Mouse (Mus musculus) G1E (cell line): ENCODE data around the gene Stt3a. TPM values are rescaled to one million over a fixed set of nuclear protein-coding genes. Genes with fewer than 3 reads are reported as not detected.

Source experiments
- ATAC-seq: 2 replicates; pipeline ENCODE4 v1.8.0; 2016; ENCODE audit warnings: mild to moderate bottlenecking; ENCODE audit not compliant: insufficient number of reproducible peaks, poor library complexity, low FRiP score, severe bottlenecking; ENCODE audit errors: extremely low read depth
- DNase-seq: peaks from one replicate; pipeline ENCODE4 v3.0.0; 2012; ENCODE audit warnings: low spot score
- H3K27me3 ChIP-seq: 2 replicates; pipeline ENCODE4 v1.6.1; 2012; ENCODE audit warnings: mild to moderate bottlenecking, low read length, inconsistent platforms; ENCODE audit not compliant: insufficient read depth
- H3K36me3 ChIP-seq: replicated peaks from 2 replicates; pipeline ENCODE3; 2012; ENCODE audit warnings: mild to moderate bottlenecking, inconsistent platforms
- H3K4me1 ChIP-seq: 2 replicates; pipeline ENCODE4 v1.6.1; 2012; ENCODE audit warnings: low read depth, low read length, inconsistent platforms, mixed read lengths; ENCODE audit not compliant: insufficient read depth
- H3K4me3 ChIP-seq: 2 replicates; pipeline ENCODE4 v1.5.1; 2012; ENCODE audit warnings: low read depth, mild to moderate bottlenecking, inconsistent platforms, low read length, moderate library complexity, mixed read lengths
- H3K9me3 ChIP-seq: replicated peaks from 2 replicates; pipeline ENCODE4 v1.6.1; 2012; ENCODE audit warnings: inconsistent platforms
- CTCF ChIP-seq: IDR thresholded peaks from 2 replicates; pipeline ENCODE4 v1.5.1; 2012; ENCODE audit warnings: low read depth, low read length, inconsistent platforms, mixed read lengths
- GATA1 ChIP-seq: IDR thresholded peaks from 2 replicates; pipeline ENCODE4 v1.6.1; 2012; ENCODE audit warnings: borderline replicate concordance, low read length, inconsistent platforms, mixed read lengths
- GATA2 ChIP-seq: IDR thresholded peaks from 2 replicates; pipeline ENCODE4 v1.6.1; 2012; ENCODE audit warnings: low read depth, low read length, inconsistent platforms, borderline replicate concordance
- POLR2AphosphoS5 ChIP-seq: IDR thresholded peaks from 2 replicates; pipeline ENCODE4 v1.6.1; 2012; ENCODE audit warnings: low read depth, low read length, inconsistent platforms; ENCODE audit not compliant: insufficient replicate concordance
- TAL1 ChIP-seq: conservative IDR thresholded peaks from 2 replicates; pipeline ENCODE4 v1.6.1; 2012; ENCODE audit warnings: low read depth, low read length, inconsistent platforms, mixed read lengths
- polyA plus RNA-seq: library from polyadenylated mRNA; stranded (reverse); fragments of >175 nt; gene quantifications from 2 replicates; pipeline ENCODE4 v1.2.3, GENCODE M21; 2012
- total RNA-seq, 2 experiments: library from RNA; stranded (forward) in 1 of 2; stranded (reverse) in 1 of 2; fragments of 200-1000 nt in 1 of 2; fragments of >200 nt in 1 of 2; fragmentation: Nextera tagmentation in 1 of 2; gene quantifications; 2 replicates each; pipeline ENCODE4 v1.2.3; 2014 to 2017

Gene Stt3a
- total RNA-seq (2014; fragmentation: Nextera tagmentation) (463 and 533 TPM in 2 replicates), total RNA-seq (2017) (565 and 862 TPM in 2 replicates), polyA plus RNA-seq (2.2 and 7.1 TPM in 2 replicates)

GRCm38 (mm10) chr9:36767203-36768143, at the start of gene Stt3a:
TSS of gene Stt3a (minus strand) at chr9:36767679.
- H3K4me3 ChIP-seq: peak within 1 kb of the TSS; percentile 100
- H3K4me1 ChIP-seq: peaks cover 13% of the 10 kb centered on the region
- ATAC-seq (peak; percentile 96), DNase-seq (peak; percentile 80)
- TF ChIP-seq CTCF (no peak), POLR2AphosphoS5 (no peak), GATA2 (no peak), GATA1 (no peak), TAL1 (no peak)
- H3K9me3 ChIP-seq: no peaks in the 10 kb centered on the region
- H3K36me3 ChIP-seq: peaks cover 23% of the 10 kb centered on the region
- no peaks in the 10 kb centered on the region for H3K27me3 ChIP-seq

GRCm38 (mm10) chr9:36814486-36814885, 47.0 kb upstream of the Stt3a start:
- Histone ChIP-seq H3K9me3 (no peaks in the 10 kb centered on the region), H3K36me3 (no peaks in the 10 kb centered on the region), H3K4me1 (no peaks in the 10 kb centered on the region), H3K27me3 (peaks cover 5% of the 10 kb centered on the region), H3K4me3 (no peak overlapping the region)
- TF ChIP-seq TAL1: no peak
- TF ChIP-seq POLR2AphosphoS5: no peak
- TF ChIP-seq GATA2: no peak
- ATAC-seq (no peak), DNase-seq (no peak)

- Histone ChIP-seq H3K36me3 (no peaks in the 10 kb centered on the region), H3K27me3 (no peaks in the 10 kb centered on the region), H3K4me3 (no peak overlapping the region), H3K9me3 (no peaks in the 10 kb centered on the region), H3K4me1 (no peaks in the 10 kb centered on the region)
- no peak for ATAC-seq
- no peak for DNase-seq
- TF ChIP-seq GATA1: no peak
- TF ChIP-seq GATA2: no peak
- TF ChIP-seq CTCF: no peak
- TF ChIP-seq TAL1: no peak
- no peak for TF ChIP-seq POLR2AphosphoS5
These were observed 40.8 kb upstream of the Stt3a start for GRCm38 (mm10) chr9:36808126-36808785.

GRCm38 (mm10) chr9:36805256-36805975, 37.9 kb upstream of the Stt3a start:
- Histone ChIP-seq H3K27me3 (no peaks in the 10 kb centered on the region), H3K4me3 (no peak overlapping the region), H3K9me3 (no peaks in the 10 kb centered on the region), H3K36me3 (no peaks in the 10 kb centered on the region), H3K4me1 (no peaks in the 10 kb centered on the region)
- no peak for ATAC-seq
- DNase-seq: no peak
- no peak for TF ChIP-seq CTCF
- no peak for TF ChIP-seq POLR2AphosphoS5
- no peak for TF ChIP-seq GATA2
- TF ChIP-seq TAL1: no peak
- TF ChIP-seq GATA1: no peak

GRCm38 (mm10) chr9:36803926-36804325, 36.4 kb upstream of the Stt3a start:
- Histone ChIP-seq H3K27me3 (peaks cover 8% of the 10 kb centered on the region; the same call in 1 of the 2 replicates), H3K36me3 (no peaks in the 10 kb centered on the region), H3K9me3 (no peaks in the 10 kb centered on the region), H3K4me1 (no peaks in the 10 kb centered on the region), H3K4me3 (no peak overlapping the region)
- TF ChIP-seq GATA2 (no peak), GATA1 (no peak), POLR2AphosphoS5 (no peak), TAL1 (no peak), CTCF (no peak)
- ATAC-seq (no peak), DNase-seq (no peak)

- H3K36me3 ChIP-seq: no peaks in the 10 kb centered on the region
- TF ChIP-seq TAL1 (no peak), POLR2AphosphoS5 (no peak), CTCF (no peak), GATA1 (no peak), GATA2 (no peak)
- no peaks in the 10 kb centered on the region for H3K9me3 ChIP-seq
- H3K4me3 ChIP-seq: no peak overlapping the region
- H3K4me1 ChIP-seq: no peaks in the 10 kb centered on the region
- H3K27me3 ChIP-seq: peaks cover 8% of the 10 kb centered on the region; the same call in 1 of the 2 replicates
- DNase-seq: no peak
- ATAC-seq: no peak
These were observed 35.9 kb upstream of the Stt3a start for GRCm38 (mm10) chr9:36803386-36803785.
